Mouse (Mus musculus): Measurements from ENCODE around the gene Fam19a1. TPM values are rescaled to one million over a fixed set of nuclear protein-coding genes. Genes with fewer than 3 reads are reported as not detected.

The Fam19a1 gene
- polyA plus RNA-seq (2021; fragmentation: Nextera tagmentation) = 17.1 and 24.1 TPM in 2 replicates
- long read RNA-seq, experiment 1, partial matches to known transcripts = 12 of 24 reads
- long read RNA-seq, experiment 1, other reads (novel, unspliced or antisense) = 12 of 24 reads
- long read RNA-seq, experiment 2, partial matches to known transcripts = 14 of 20 reads
- long read RNA-seq, experiment 2, other reads (novel, unspliced or antisense) = 6 of 20 reads

DNA sequence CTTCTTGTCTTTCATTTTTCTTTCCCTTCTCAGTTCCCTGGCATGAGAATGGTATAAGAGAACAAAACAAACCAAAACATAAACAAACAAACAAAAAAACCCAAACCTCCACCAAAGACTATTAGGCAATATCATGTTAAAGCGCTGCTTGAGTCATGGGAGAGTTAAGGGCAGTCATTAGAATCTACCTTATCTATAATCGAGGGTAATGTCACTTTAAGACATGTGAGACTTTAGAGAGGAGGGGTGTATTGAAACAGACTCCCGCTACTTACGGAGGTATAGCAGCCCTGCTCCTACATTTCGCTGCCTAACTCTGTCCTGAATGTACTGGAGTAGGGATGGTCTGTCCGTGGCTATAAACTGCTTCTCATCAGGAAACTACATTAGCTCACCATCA is at the start of gene Fam19a1:
Gene Fam19a1, plus strand, starts transcription at position 301 of the 400 bp plus-strand sequence.

DNA sequence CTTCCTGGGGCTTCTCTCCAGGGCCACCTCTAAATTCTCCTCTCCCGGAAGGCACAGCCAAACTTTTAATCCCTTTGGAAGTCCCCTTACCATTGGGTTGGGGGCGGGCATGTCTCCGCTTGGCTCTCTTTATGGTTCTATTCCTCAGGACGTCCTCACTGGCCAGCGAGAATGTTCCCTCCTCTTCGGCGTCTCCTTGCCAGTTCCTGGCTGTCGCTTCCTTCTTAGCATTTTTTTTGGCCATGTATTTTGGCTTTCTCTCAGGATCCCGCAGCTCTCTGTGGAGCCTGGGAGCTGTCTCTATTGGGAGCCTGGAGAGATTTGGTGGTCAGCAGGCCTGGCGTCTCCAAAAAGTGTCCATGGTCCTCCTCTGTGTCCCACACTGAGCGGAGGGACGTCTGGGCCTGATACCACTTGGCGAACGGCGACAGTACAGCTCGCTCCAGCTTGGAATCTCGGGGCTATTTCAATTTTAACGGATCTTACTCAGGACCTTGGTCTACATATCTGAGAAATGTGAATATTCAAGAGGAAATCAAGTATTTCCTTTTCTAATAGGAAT is 52.9 kb downstream of the Fam19a1 start, which contains the start of gene 1700123L14Rik:
Gene 1700123L14Rik, minus strand, starts transcription at position 426 of the 562 bp plus-strand sequence.

Other genes starting within 250 kb of the Fam19a1 start
- not detected in 2 replicates for gene 1700123L14Rik, start 53.1 kb downstream of the Fam19a1 start, polyA plus RNA-seq (2021; fragmentation: Nextera tagmentation)

All from left cerebral cortex, adult 6 months (tissue).